Mouse (Mus musculus) testis, adult 2 months (tissue): ENCODE measurements at regions not wholly inside any gene's neighbourhood (a gene's known extent, or its start where the extent isn't known, plus 50 kb on each side); places are given as distances from the start of the nearest gene placed in this dataset.

Experiments
- CTCF ChIP-seq: fragments of 200-500 bp; IDR thresholded peaks from 2 replicates; pipeline ENCODE4 v1.5.1; 2012; ENCODE audit warnings: low read depth, mild to moderate bottlenecking, inconsistent platforms, low read length, moderate library complexity; ENCODE audit not compliant: control insufficient read depth, insufficient read depth, insufficient replicate concordance
- POLR2A ChIP-seq: fragments of 200-500 bp; IDR thresholded peaks from 2 replicates; pipeline ENCODE4 v1.6.1; 2012; ENCODE audit warnings: low read depth, mild to moderate bottlenecking, inconsistent platforms, low read length, moderate library complexity; ENCODE audit not compliant: control insufficient read depth

- peak; percentile 76 for TF ChIP-seq CTCF
- TF ChIP-seq POLR2A: no peak
Observed at GRCm38 (mm10) chr10:66814565-66815201, 281.2 kb upstream of the Jmjd1c start.
